Mouse (Mus musculus) T-helper 2 cell (primary cell): Measurements from ENCODE around the gene Il12rb2.

Source experiments
- in situ Hi-C: fragments of 300-600 bp; cut with MboI, MseI; formaldehyde crosslinking; loops from one replicate; pipeline ENCODE4 v1.15.1; 2025; ENCODE audit warnings: high pct_unique_total_duplicates

Il12rb2 gene

GRCm38 (mm10) chr6:67296126-67296525 is 79.9 kb downstream of the Il12rb2 start:
- in situ Hi-C loops: no loop called here

GRCm38 (mm10) chr6:67292042-67292623 is 83.9 kb downstream of the Il12rb2 start:
- in situ Hi-C loops: no loop called here

- in situ Hi-C loops: no loop called here
These were observed 93.1 kb downstream of the Il12rb2 start for GRCm38 (mm10) chr6:67282897-67283296.

- in situ Hi-C loops: no loop called here
These were observed 94.3 kb downstream of the Il12rb2 start for GRCm38 (mm10) chr6:67281614-67282197.

GRCm38 (mm10) chr6:67277944-67278343 is 98.0 kb downstream of the Il12rb2 start:
- in situ Hi-C loops: loop anchor here (5.0 kb wide), 1 partner anchor 91 kb away; no protein-coding TSS in a partner anchor

- in situ Hi-C loops: no loop called here
These were observed 106.5 kb downstream of the Il12rb2 start for GRCm38 (mm10) chr6:67269459-67269858.

GRCm38 (mm10) chr6:67268983-67269382 is 107.0 kb downstream of the Il12rb2 start:
- in situ Hi-C loops: no loop called here

- in situ Hi-C loops: no loop called here
These were observed 107.8 kb downstream of the Il12rb2 start for GRCm38 (mm10) chr6:67268245-67268612.

GRCm38 (mm10) chr6:67267408-67268244 is 108.4 kb downstream of the Il12rb2 start:
- in situ Hi-C loops: no loop called here

GRCm38 (mm10) chr6:67266664-67267407 is 109.2 kb downstream of the Il12rb2 start:
- in situ Hi-C loops: no loop called here

- in situ Hi-C loops: no loop called here
These were observed 109.8 kb downstream of the Il12rb2 start for GRCm38 (mm10) chr6:67266159-67266657.

GRCm38 (mm10) chr6:67264935-67265334 is 111.1 kb downstream of the Il12rb2 start:
- in situ Hi-C loops: no loop called here

- in situ Hi-C loops: no loop called here
These were observed 124.9 kb downstream of the Il12rb2 start for GRCm38 (mm10) chr6:67251095-67251494.

GRCm38 (mm10) chr6:67244451-67244850 is 131.5 kb downstream of the Il12rb2 start:
- in situ Hi-C loops: no loop called here

- in situ Hi-C loops: no loop called here
These were observed 132.1 kb downstream of the Il12rb2 start for GRCm38 (mm10) chr6:67243765-67244420.
